ENCODE assay signal across 9 mouse cellular contexts in the genomic region with DNA sequence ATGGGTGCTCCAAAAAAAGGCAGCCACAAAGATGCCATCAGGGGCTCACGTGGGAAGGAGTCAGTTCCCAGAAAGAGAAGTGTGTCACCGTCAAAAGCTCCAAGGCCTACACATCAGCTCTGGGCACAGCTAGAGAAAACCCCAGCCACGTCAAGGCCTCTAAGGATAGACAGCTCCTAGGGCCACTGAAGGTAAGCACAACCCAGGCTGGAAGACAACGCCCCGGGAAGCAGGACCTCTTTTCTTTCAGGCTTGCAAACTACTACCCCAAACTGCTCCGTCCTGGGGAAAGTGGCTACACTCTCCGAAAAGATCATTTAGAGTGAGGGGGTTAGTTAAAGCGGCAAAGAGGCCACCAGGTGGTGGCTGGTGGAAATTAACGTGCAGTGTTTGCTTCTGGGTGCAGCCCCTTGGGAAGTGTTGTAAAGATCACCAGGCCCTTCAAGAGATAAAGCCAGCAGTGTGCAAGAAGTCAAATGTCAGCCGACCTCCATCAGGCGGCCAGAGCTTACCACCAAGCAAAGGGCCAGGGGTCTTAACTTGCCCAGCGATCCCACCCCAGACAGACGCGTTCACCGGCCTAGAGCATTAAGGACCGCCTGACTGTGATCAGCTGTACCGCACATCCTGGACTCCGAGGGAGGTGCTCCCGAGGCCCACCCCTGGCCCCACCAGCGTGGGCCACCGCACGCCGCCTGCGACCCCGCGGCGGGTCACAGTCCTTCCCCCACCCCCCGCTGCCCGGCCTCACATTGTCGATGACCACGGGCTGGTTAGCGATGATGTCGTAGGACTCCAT. TPM values are rescaled to one million over a fixed set of nuclear protein-coding genes. Genes with fewer than 3 reads are reported as not detected.
A peak's percentile ranks its signal among the peaks of the same experiment; 100 is the strongest.
DNase-seq lines count a peak whose midpoint lies in the region; ATAC-seq and TF ChIP-seq lines count a peak whose summit lies in the region.
"Had no signal": no experiment of that assay in that cellular context is flagged by ENCODE, and none has a peak within 500 bp of the region (broad histone marks: within the 10 kb centered on the region; RNA-seq: fewer than 3 reads in every experiment).

No protein-coding gene starts in this region.

- no peak for TF ChIP-seq CTCF in bone marrow macrophage, adult 2 months (IDR thresholded peaks at IDR 0.05; ENCODE audit: low read depth, low read length)
- TF ChIP-seq CTCF in liver, embryonic 14.5 days (IDR thresholded peaks at IDR 0.05; ENCODE audit: low read depth), result peak; percentile 55

- TF ChIP-seq EP300 in liver, embryonic 14.5 days (IDR thresholded peaks at IDR 0.05; ENCODE audit: low read depth), result no peak

- H3K9ac ChIP-seq in forebrain, embryonic 15.5 days (replicated peaks), result peak overlapping the region; percentile 88
- H3K9ac ChIP-seq in intestine, embryonic 14.5 days (ENCODE audit: low read length), result peak overlapping the region; percentile 71
- peak overlapping the region; percentile 78 for H3K9ac ChIP-seq in liver, embryonic 14.5 days (replicated peaks)

- H3K4me3 ChIP-seq in bone marrow macrophage, adult 2 months (ENCODE audit: insufficient read depth, low read length), result peak overlapping the region; percentile 93
- peak overlapping the region; percentile 86 for H3K4me3 ChIP-seq in forebrain, embryonic 15.5 days
- peak overlapping the region; percentile 73 for H3K4me3 ChIP-seq in intestine, embryonic 14.5 days (ENCODE audit: low read depth, low read length)
- H3K4me3 ChIP-seq in liver, embryonic 14.5 days (ENCODE audit: insufficient read depth in 1 of 2, low read depth in 2 of 2, low read length in 2 of 2), result peak overlapping the region; percentile 70 to 84

- ATAC-seq in forebrain, embryonic 15.5 days (replicated peaks), result peak; percentile 76
- ATAC-seq in intestine, embryonic 14.5 days (replicated peaks; ENCODE audit: low FRiP score, low TSS enrichment, low read depth), result peak; percentile 79
- peak; percentile 65 for ATAC-seq in liver, embryonic 14.5 days (ENCODE audit: insufficient read depth)
- no peak for ATAC-seq in monocyte, adult 5-6 weeks (replicated peaks; ENCODE audit: insufficient number of reproducible peaks, low FRiP score, low TSS enrichment, poor library complexity, severe bottlenecking)

- H3K4me1 ChIP-seq in bone marrow macrophage, adult 2 months (ENCODE audit: control insufficient read depth, insufficient read depth, low read length), result peaks cover 15% of the 10 kb centered on the region
- H3K4me1 ChIP-seq in forebrain, embryonic 15.5 days, result peaks cover 22% of the 10 kb centered on the region
- peaks cover 12% of the 10 kb centered on the region for H3K4me1 ChIP-seq in intestine, embryonic 14.5 days (replicated peaks; ENCODE audit: control insufficient read depth, insufficient read depth, low read length)
- H3K4me1 ChIP-seq in liver, embryonic 14.5 days (replicated peaks; ENCODE audit: control insufficient read depth in 2 of 2, insufficient read depth in 2 of 2, low read length in 1 of 2), result peaks cover 6 to 15% of the 10 kb centered on the region in 2 experiments

- H3K9me3 ChIP-seq in forebrain, embryonic 15.5 days, result no peaks in the 10 kb centered on the region
- no peaks in the 10 kb centered on the region for H3K9me3 ChIP-seq in intestine, embryonic 14.5 days (ENCODE audit: control insufficient read depth, low read length)
- H3K9me3 ChIP-seq in liver, embryonic 14.5 days (ENCODE audit: control insufficient read depth, low read length), result no peaks in the 10 kb centered on the region

- under 1% methylated on average over 33 of the region's 33 CpGs for WGBS in forebrain, embryonic 15.5 days
- WGBS in intestine, embryonic 14.5 days, result under 1% methylated on average over 33 of the region's 33 CpGs
- WGBS in liver, embryonic 14.5 days (ENCODE audit: insufficient replicate concordance), result under 1% methylated on average over 33 of the region's 33 CpGs

- H3K27me3 ChIP-seq in forebrain, embryonic 15.5 days, result no peaks in the 10 kb centered on the region
- no peaks in the 10 kb centered on the region for H3K27me3 ChIP-seq in intestine, embryonic 14.5 days (replicated peaks; ENCODE audit: control insufficient read depth, insufficient read depth, low read length)
- H3K27me3 ChIP-seq in liver, embryonic 14.5 days (ENCODE audit: control insufficient read depth, insufficient read depth, low read length), result no peaks in the 10 kb centered on the region

- DNase-seq in urinary bladder, postnatal 25 days (ENCODE audit: low spot score), result peak; percentile 15
- DNase-seq in urinary bladder, postnatal 10 days (ENCODE audit: low spot score), result no peak
- no peak for DNase-seq in intestine, embryonic 14.5 days (ENCODE audit: low spot score)
- peak in 2 of 3 experiments; percentile 33 to 43 for DNase-seq in liver, embryonic 14.5 days (ENCODE audit: low read depth in 3 of 3, low spot score in 3 of 3)
- peak; percentile 78 for DNase-seq in naive thymus-derived CD4-positive, alpha-beta T cell, adult 2 months (ENCODE audit: low read depth)

- peak overlapping the region; percentile 44 for H3K27ac ChIP-seq in bone marrow macrophage, adult 2 months (ENCODE audit: insufficient read depth, low read depth, low read length)
- peak overlapping the region; percentile 78 for H3K27ac ChIP-seq in forebrain, embryonic 15.5 days (replicated peaks)
- peak overlapping the region; percentile 72 for H3K27ac ChIP-seq in intestine, embryonic 14.5 days (ENCODE audit: low read depth)
- H3K27ac ChIP-seq in liver, embryonic 14.5 days, result peak overlapping the region; percentile 28

- H3K4me2 ChIP-seq in forebrain, embryonic 15.5 days (replicated peaks), result peak overlapping the region; percentile 61
- peak overlapping the region; percentile 80 for H3K4me2 ChIP-seq in intestine, embryonic 14.5 days (ENCODE audit: low read length)
- peak overlapping the region; percentile 72 for H3K4me2 ChIP-seq in liver, embryonic 14.5 days (ENCODE audit: low read depth)

- TF ChIP-seq POLR2A in bone marrow macrophage, adult 2 months (IDR thresholded peaks at IDR 0.05; ENCODE audit: borderline replicate concordance, low read depth, low read length), result no peak

- peaks cover 28% of the 10 kb centered on the region for H3K36me3 ChIP-seq in forebrain, embryonic 15.5 days
- H3K36me3 ChIP-seq in intestine, embryonic 14.5 days (ENCODE audit: control insufficient read depth, insufficient read depth, low read length), result peaks cover 38% of the 10 kb centered on the region
- peaks cover 13% of the 10 kb centered on the region for H3K36me3 ChIP-seq in liver, embryonic 14.5 days (replicated peaks; ENCODE audit: control insufficient read depth, insufficient read depth, low read depth)

RNA-seq across cellular contexts. Expression of a gene that starts 0.7 kb away (rescaled TPM):
- polyA plus RNA-seq in bone marrow macrophage, adult 2 months (2012; ENCODE audit: insufficient read depth, insufficient read length, missing spikeins), result not detected in 2 replicates
- 0.31 and 0.43 TPM in 2 replicates for polyA plus RNA-seq in forebrain, embryonic 15.5 days (2015; fragmentation: Nextera tagmentation; extraction: Ambion mirVana)
- polyA plus RNA-seq in intestine, embryonic 14.5 days (2014; fragmentation: Nextera tagmentation; extraction: Ambion mirVana), result not detected in 2 replicates
- polyA plus RNA-seq in liver, embryonic 14.5 days (2012; rRNA removed), result not detected in 2 replicates
- not detected in 2 replicates for polyA plus RNA-seq in liver, embryonic 14.5 days (2014; fragmentation: Nextera tagmentation; extraction: Ambion mirVana)
- not detected in 3 replicates for total RNA-seq in monocyte, adult 5-6 weeks (2017)
- polyA plus RNA-seq: large intestine, adult 2 months had no signal

RNA-seq across cellular contexts. Expression of a gene that starts 5.0 kb away (rescaled TPM):
- polyA plus RNA-seq in bone marrow macrophage, adult 2 months (2012; ENCODE audit: insufficient read depth, insufficient read length, missing spikeins), result 41.9 and 43.7 TPM in 2 replicates
- polyA plus RNA-seq in forebrain, embryonic 15.5 days (2015; fragmentation: Nextera tagmentation; extraction: Ambion mirVana), result 97.8 and 99.8 TPM in 2 replicates
- polyA plus RNA-seq in intestine, embryonic 14.5 days (2014; fragmentation: Nextera tagmentation; extraction: Ambion mirVana), result 97.0 and 101 TPM in 2 replicates
- polyA plus RNA-seq in liver, embryonic 14.5 days (2012; rRNA removed), result 20.7 and 27.5 TPM in 2 replicates
- polyA plus RNA-seq in liver, embryonic 14.5 days (2014; fragmentation: Nextera tagmentation; extraction: Ambion mirVana), result 21.4 and 22.2 TPM in 2 replicates
- total RNA-seq in monocyte, adult 5-6 weeks (2017), result 43.6 to 76.4 TPM (median 61.1 TPM) in 3 replicates

RNA-seq across cellular contexts. Expression of a gene that starts 18.0 kb away (rescaled TPM):
- polyA plus RNA-seq in bone marrow macrophage, adult 2 months (2012; ENCODE audit: insufficient read depth, insufficient read length, missing spikeins), result 491 and 523 TPM in 2 replicates
- polyA plus RNA-seq in forebrain, embryonic 15.5 days (2015; fragmentation: Nextera tagmentation; extraction: Ambion mirVana), result 542 and 553 TPM in 2 replicates
- 736 and 800 TPM in 2 replicates for polyA plus RNA-seq in intestine, embryonic 14.5 days (2014; fragmentation: Nextera tagmentation; extraction: Ambion mirVana)
- 179 and 292 TPM in 2 replicates for polyA plus RNA-seq in liver, embryonic 14.5 days (2012; rRNA removed)
- polyA plus RNA-seq in liver, embryonic 14.5 days (2014; fragmentation: Nextera tagmentation; extraction: Ambion mirVana), result 515 and 525 TPM in 2 replicates
- total RNA-seq in monocyte, adult 5-6 weeks (2017), result 276 to 385 TPM (median 284 TPM) in 3 replicates

RNA-seq across cellular contexts. Expression of a gene that starts 26.3 kb away (rescaled TPM):
- not detected in 2 replicates for polyA plus RNA-seq in bone marrow macrophage, adult 2 months (2012; ENCODE audit: insufficient read depth, insufficient read length, missing spikeins)
- 0.23 TPM in 1 of 2 replicates, not detected in the other for polyA plus RNA-seq in forebrain, embryonic 15.5 days (2015; fragmentation: Nextera tagmentation; extraction: Ambion mirVana)
- polyA plus RNA-seq in intestine, embryonic 14.5 days (2014; fragmentation: Nextera tagmentation; extraction: Ambion mirVana), result 0.39 and 0.55 TPM in 2 replicates
- 0.21 TPM in 2 replicates for polyA plus RNA-seq in liver, embryonic 14.5 days (2012; rRNA removed)
- polyA plus RNA-seq in liver, embryonic 14.5 days (2014; fragmentation: Nextera tagmentation; extraction: Ambion mirVana), result 0.27 TPM in 1 of 2 replicates, not detected in the other
- total RNA-seq in monocyte, adult 5-6 weeks (2017), result not detected in 3 replicates

RNA-seq across cellular contexts. Expression of a gene that starts 52.3 kb away (rescaled TPM):
- polyA plus RNA-seq in bone marrow macrophage, adult 2 months (2012; ENCODE audit: insufficient read depth, insufficient read length, missing spikeins), result not detected in 2 replicates
- polyA plus RNA-seq in forebrain, embryonic 15.5 days (2015; fragmentation: Nextera tagmentation; extraction: Ambion mirVana), result 0.94 and 1.3 TPM in 2 replicates
- 0.46 and 0.72 TPM in 2 replicates for polyA plus RNA-seq in intestine, embryonic 14.5 days (2014; fragmentation: Nextera tagmentation; extraction: Ambion mirVana)
- 0.04 and 0.06 TPM in 2 replicates for polyA plus RNA-seq in liver, embryonic 14.5 days (2012; rRNA removed)
- polyA plus RNA-seq in liver, embryonic 14.5 days (2014; fragmentation: Nextera tagmentation; extraction: Ambion mirVana), result not detected in 2 replicates
- 14.5 to 81.6 TPM (median 14.9 TPM) in 3 replicates for total RNA-seq in monocyte, adult 5-6 weeks (2017)

Comparison
In these comparisons a context has a peak if more than half of its experiments do, and no peak if none do; other contexts are left out.
1. DNase-seq: peak in urinary bladder, postnatal 25 days (single experiment), liver, embryonic 14.5 days (2 of 3) and naive thymus-derived CD4-positive, alpha-beta T cell, adult 2 months (single experiment); none in urinary bladder, postnatal 10 days (single experiment) and intestine, embryonic 14.5 days (single experiment).
2. H3K27ac ChIP-seq: peak in every context shown above with its lines; median percentile 78 in forebrain, embryonic 15.5 days; 72 in intestine, embryonic 14.5 days; 44 in bone marrow macrophage, adult 2 months; 28 in liver, embryonic 14.5 days.
3. Peak in every context shown above with its lines, with median percentiles within 50 percentile points of each other: H3K4me3 ChIP-seq, H3K4me2 ChIP-seq and H3K9ac ChIP-seq.